Mouse (Mus musculus) liver, postnatal 0 days (tissue): ENCODE results near the gene Tmem258.

Experiments
- CTCF ChIP-seq: sonication (generic); IDR thresholded peaks from 2 replicates; pipeline ENCODE4 v1.5.1; 2016; ENCODE audit warnings: antibody characterized with exemption, low read depth
- EP300 ChIP-seq: IDR thresholded peaks from 2 replicates; pipeline ENCODE4 v1.6.1; 2016; ENCODE audit warnings: antibody characterized with exemption, low read depth, mild to moderate bottlenecking

DNA sequence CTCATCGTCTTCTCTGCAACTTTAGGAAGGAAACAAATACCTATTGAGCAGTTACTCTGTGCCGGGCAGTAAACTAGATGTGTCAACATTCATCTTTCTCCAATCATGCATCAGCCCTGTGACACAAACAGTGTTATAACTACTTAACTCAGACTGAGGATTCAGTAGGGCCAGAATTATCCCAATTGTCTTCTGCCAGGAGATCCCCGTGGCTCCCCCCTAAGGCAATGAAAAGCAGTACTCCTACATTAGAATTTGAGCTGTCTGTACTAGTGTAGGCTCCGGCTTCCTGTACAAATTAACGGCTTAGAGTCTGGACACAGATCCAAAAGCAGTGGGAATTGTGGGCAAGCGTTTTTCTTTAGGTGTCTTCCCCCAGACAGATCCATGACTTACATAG lies 1.2 kb downstream of the Tmem258 start:
- no peak for TF ChIP-seq CTCF
- no peak for TF ChIP-seq EP300
